Mouse (Mus musculus): ENCODE measurements at regions not wholly inside any gene's neighbourhood (a gene's known extent, or its start where the extent isn't known, plus 50 kb on each side); places are given as distances from the start of the nearest gene placed in this dataset.

DNA sequence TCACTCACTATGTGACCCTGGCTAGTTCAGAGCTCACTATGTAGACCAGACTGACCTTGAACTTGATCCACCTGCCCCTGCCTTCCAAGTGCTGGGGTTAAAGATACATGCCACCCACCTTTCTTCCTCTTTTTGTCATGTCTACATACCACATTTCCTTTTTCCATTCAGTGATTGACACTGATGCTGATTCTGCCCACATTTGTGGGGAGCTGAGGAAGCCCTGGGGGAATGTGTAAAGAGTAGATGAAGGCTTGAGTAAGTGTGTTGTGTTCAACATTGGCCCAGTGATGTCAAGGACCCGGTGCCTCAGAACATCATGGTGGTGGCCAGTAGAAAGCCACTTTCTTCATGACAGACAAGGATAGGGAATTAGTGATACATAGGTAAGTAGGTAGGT is 201.3 kb downstream of the Rpap3 start:
- DNase-seq (ENCODE audit: low spot score in 2 of 2) = no peak

DNA sequence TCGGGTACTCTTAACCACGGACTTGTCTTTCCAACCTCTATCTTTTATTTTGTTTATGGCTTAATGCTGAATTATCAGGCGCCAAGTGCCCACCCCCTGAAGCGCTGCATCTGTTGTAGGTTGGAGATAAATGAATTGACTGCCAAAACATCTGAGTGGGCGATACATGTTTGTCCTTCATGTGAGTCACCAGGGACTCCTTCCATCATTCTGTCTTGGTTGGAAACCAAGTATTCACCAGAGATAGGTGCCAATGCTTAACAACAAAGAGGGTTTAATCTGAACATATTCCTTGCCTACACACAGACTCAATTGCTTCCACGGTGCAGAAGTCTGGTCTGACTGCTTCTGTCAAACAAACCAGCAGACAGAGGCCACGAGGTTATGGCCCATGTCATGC is 203.6 kb downstream of the Rpap3 start:
- DNase-seq (ENCODE audit: low spot score in 2 of 2) = peak; percentile 6 to 60

DNA sequence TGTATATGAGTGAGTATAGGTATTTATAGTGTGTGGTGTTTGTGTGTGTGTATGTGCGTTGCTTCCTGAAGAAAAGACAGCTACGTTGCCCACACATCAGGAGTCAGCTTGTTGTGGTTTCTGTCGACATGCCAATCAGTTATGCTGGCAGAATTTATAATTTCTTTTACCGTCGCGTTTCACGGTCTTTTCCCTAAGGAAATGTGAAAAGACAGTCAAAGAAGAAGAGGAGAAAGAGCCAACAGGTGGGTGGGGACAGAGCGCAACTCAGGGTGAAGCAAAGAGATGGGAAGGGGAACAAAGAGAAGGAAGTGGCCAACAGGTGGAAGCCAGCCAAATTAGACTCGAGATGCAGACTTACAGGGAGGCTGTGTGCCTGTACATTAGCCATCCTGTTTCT is 204.2 kb downstream of the Rpap3 start:
- DNase-seq (ENCODE audit: low spot score in 2 of 2) = no peak

DNA sequence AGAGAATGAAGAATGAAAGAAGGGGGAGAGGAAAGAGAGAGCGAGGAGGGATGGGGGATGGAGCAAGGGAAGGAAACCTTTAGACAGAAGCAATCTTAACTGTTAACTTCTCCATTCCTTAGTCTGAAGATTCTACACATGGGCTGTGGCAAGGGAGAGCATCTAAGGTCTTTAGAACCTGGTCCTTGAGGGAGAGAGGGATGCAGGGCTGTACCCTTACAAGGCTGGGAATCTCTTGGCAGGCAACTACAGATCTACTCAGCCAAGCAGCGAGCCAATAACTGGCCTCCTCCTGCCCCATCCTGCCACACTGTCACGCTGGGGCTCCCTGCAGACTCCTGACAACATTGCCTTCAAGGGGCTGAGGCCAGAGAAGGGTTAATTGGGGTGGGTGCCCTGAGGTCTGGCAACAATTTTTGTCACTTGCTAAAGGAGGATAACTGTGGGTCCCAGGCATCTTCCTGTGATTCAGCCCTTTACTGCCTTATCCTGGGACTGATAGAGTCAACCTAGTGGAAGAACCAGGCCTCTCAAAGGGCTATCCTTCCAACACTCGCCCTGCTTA is 205.7 kb downstream of the Rpap3 start:
- DNase-seq (ENCODE audit: low spot score in 2 of 2) = no peak

DNA sequence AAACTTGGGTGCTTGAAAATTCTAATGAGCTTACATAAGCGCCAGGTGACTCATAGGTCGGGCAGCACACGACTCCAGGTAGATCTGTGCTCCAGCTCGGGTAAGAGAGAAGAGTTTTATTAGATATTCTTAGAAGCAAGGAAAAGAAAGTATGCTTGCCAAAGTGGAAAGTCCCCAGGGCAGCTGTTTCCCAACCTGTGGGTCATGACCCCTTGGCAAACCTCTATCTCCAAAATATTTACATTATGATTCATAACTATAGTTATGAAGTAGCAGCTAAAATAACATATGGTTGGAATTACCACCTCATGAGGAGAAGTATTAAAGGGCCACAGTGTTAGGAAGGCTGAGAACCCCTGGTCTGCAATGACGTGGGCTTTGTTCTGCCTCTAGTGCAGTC is 206.4 kb downstream of the Rpap3 start:
- no peak for DNase-seq (ENCODE audit: low spot score in 2 of 2)

DNA sequence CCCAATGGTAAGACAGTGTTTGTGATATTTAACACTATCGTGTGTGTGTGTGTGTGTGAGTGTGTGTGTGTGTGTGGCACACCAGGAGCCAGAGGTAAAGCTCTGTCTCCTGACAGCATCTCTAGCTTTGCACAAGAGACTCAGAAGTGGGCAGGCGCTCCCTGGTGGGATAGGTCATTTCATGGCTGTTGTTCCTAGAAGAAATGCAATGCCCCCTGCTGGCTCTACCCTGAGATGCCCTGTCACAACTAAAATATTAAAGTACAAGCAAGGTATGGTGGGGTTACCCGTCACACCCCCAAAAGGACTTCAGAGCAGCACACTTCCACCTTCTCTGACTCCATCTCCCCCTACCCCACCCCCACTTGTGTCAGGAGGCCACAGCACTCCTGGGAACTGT is 207.2 kb downstream of the Rpap3 start:
- DNase-seq (ENCODE audit: low spot score in 2 of 2) = no peak

DNA sequence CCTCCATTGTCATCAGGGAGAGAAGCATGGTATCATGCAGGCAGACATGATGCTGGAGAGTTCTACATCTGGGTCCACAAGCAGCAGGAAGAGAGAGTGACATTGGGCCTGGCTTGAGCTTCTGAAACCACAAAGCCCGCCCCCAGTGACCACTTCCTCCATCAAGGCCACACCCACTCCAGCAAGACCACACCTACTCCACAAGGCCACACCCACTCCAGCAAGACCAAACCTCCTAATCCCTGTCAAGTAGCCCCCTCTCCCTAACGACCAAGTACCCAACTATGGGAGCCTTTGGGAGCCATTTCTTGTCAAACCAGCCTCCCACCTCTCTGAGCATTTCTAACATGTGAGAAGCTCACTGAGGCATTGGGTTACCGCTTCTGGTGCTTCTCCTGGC is 209.6 kb downstream of the Rpap3 start:
- DNase-seq (ENCODE audit: low spot score in 2 of 2) = no peak

DNA sequence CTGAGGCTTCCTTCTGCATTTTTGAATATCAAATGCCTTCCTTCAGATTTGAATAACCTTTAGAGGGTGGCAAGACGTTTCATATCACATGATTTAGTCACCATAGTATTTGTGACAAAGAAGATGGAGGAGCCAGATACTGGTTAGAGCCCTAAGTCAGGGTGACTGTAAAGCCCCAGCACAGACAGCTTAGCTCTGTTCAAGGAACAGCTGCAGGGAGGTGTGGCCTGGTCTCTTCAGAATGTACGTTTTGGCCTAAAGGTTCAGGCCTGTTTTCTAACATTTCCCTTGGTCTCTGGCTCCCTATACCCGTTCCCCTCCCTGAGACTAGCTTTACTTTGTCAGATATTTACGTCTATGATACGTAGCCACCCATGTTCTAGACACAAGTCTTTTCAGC is 212.3 kb downstream of the Rpap3 start:
- no peak for DNase-seq (ENCODE audit: low spot score in 2 of 2)

DNA sequence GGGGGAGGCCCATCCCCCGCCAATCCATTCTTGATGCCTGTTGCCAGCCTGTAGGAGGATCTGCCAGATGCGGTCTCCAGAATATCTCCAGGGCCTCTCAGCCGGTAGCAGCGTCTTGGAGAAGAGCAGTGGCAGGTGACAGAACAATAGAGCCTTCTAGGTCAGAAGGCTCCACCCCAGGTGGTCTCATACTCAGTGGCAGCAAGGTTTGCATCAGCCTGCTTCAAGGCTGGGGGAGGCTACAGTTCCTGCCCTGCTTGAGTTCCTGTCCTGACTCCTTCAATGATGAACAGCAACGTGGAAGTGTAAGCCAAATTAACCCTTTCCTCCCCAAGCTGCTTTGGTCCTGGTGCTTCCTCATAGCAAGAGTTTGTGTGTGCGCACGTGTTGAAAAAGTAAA is 213.8 kb downstream of the Rpap3 start:
- no peak for DNase-seq (ENCODE audit: low spot score in 2 of 2)

DNA sequence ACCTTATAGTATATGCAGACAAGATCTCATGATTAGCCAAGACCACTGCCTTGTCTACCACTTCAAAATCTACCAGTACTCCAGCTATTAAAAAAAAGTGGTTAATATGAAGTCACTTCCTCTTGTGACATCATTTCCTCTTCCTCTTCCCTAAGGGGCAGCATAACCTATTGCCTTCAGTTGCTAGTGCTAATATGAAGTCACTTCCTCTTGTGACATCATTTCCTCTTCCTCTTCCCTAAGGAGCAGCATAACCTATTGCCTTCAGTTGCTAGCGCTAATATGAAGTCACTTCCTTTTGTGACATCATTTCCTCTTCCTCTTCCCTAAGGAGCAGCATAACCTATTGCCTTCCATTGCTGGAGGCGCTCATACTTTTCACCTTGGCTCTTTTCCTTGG is 218.2 kb downstream of the Rpap3 start:
- DNase-seq (ENCODE audit: low spot score in 2 of 2) = no peak

DNA sequence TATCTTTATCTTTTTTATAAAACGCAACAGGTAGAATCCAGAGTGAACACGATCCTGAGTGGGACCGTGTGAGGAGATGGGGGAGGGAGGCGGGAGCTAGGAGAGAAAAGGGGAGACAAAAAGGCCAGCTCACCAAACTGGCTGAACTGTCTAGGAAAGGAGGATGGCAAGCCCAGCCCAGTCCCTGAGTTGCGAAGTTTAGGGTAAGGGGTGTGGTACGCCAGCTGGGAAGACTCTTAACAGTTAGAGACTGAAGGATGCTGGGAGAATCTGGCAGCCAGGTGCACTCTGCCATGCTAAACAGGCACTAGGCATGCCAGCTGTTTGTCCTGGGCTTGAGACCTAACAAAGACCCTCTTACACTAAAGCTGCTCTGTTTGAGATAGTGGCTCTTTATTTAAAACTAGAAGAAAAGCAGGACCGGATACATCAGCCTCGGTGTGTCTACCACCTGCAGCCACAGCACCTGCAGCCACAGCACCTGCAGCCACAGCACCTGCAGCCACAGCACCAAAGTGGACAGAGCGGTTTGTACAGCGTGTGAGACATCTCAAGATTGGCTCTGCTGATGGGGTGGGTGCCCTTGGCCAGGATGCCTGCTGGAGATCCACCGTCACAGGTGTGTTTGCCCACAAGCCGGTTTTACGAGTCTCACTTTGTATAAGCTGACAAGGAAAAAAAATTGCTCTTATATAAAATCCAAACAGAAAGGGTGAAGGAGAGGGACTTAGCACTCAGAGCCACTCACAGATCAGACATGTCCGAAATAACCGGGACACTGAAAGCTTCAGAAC is 225.1 kb upstream of the Amigo2 start:
- no peak for DNase-seq (ENCODE audit: low spot score in 2 of 2)

DNA sequence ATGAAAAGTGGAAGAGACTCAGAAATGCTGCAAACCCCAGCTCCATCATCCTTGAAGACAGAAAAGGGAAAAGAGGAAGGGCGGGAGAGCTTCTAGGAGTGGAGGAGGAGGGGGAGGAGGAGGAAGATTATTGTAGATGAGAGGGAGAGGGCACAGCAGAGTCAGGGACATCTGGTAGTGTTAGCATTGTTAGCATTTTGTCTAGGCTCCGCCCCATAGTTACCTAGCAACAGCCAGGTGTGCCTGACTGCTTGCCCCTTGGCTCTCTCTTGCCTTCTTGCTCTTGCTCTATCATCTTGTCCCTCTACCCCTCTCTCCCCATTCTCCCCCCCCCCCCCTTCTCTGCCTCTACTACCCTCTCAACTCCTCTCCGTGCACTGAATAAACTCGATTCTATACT is 224.4 kb upstream of the Amigo2 start:
- no peak for DNase-seq (ENCODE audit: low spot score in 2 of 2)

DNA sequence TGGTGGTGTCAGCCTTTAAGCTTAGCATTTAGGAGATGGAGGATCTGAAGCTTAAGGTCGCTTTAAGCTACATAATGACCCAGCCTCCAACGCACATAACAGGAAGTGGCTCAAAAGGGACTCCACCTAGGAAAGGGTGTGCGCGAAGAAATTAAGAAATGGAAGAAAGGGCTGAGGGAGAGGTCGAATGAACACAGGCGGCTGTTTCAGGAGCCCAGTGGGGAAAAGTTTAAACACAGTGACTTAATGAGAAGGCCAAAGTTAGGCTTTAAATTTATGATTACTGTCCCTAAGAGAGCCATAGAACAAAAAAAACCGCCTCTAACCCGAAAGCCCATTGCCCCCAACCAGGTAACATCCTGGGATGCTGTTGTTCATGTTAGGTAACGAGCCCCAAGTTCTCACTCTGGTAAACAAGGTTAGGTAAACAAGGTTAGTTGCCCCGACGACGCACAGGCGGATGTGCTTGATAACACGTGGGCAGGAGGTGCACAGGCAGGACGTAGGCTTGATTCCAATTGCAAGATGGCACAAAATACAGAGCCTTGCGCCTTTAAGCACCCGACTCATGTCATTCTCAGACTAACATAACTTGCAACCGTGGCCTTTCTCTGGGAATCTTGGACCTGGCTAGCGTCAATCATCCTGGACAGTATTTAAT is 222.7 kb upstream of the Amigo2 start:
- no peak for DNase-seq (ENCODE audit: low spot score in 2 of 2)

DNA sequence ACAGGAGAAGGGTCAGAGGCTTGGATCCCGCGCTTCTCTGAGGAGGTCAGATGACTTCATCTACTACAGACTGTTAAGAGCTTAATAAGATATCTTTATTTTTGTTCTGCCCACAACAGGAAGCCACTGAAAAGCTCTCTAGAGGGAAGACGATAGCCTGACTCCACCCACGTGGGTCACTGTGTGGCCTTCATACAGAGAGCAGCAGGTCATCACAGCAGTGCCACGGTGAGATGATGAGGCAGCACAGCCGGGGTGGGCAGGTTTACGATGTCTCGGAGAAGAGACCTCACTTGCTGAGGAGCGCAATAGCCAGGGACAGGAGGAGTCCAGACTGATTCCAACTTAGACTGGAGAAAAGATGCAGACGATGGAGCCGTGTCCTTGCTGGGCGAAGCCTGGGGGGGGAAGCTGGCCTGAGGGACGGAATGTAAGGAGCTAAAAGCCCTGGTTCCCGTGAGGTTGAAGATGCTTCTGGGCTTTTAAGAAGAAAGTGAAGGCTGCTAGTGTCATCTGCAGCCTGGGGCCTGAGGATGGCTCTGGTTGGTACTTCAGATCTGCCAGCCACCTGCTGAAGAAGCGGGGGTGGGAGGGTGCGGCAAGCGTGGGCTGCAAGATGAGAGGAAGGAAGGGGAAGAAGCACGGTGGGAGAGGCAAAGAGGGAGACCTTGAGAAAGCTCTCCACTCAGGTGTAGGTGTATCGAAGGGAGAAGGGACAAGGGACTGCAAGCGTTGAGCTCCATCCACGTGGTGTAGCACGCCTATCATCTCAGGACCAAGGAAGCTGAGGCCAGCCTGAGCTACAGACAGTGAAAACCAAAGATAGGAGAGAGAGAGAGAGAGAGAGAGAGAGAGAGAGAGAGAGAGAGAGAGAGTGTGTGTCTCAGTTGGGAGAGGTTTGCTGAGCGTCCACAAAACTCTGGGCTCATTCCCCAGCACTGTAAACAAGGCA is 221.9 kb upstream of the Amigo2 start:
- no peak for DNase-seq (ENCODE audit: low spot score in 2 of 2)

DNA sequence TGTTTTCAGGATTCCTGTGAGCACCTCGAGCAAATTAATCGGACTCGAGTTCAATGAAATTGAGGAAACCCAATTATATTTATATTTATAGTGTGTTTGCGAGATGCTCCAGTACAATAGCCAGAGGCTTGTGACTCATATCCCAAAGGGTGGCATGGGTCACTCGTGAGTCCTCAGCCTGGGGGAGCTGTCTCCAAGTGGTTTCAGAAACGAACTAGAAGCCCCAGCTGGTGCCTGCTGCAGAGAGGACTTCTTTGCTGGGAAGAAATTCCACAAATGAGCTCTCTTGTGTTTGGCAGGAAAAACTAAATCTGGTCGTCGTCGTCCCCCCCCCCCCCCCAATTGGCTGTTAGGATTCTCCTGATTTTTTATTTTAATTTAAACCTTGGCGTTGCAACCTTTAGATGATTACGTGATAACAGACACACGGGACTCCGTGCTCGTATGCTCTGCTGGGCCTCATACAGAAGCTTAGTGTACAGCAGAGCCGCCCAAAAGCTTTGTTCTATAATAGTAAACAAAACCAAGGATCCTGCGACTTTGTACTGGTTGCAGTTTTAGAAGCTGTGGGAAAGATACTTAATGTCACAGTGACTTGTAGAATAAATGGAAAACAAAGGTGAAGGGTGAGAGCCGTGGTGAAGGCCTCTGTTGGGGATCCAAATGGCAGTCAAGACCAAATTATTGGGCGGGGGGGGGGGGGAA is 220.8 kb upstream of the Amigo2 start:
- DNase-seq (ENCODE audit: low spot score in 2 of 2) = no peak

DNA sequence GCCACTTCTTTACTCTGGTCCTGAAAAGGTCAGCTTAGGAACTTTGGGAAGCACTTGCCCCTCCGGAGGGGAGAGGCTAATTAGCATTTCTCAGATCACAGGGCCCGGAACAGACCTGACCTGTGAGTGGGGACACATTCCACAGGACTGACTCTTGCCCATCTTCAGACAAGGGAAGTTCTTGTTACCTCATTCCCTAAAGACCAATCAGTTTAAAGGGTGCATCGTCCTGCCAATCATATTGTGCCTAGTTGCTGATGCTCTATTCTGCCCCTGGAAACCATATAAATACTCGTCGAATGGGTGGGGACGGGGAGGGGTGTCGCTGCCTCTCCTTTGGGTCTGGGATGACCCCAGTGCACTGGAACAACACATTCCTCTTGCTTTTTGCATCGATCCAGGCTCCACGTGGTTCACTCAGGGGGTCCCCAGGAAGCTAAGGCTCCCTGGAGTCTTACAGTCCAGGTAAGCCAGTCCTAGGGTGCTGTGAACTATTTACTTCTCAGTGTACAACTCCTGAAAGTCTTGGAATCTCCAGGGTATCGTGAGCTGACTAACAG is 219.9 kb upstream of the Amigo2 start:
- DNase-seq (ENCODE audit: low spot score in 2 of 2) = no peak

DNA sequence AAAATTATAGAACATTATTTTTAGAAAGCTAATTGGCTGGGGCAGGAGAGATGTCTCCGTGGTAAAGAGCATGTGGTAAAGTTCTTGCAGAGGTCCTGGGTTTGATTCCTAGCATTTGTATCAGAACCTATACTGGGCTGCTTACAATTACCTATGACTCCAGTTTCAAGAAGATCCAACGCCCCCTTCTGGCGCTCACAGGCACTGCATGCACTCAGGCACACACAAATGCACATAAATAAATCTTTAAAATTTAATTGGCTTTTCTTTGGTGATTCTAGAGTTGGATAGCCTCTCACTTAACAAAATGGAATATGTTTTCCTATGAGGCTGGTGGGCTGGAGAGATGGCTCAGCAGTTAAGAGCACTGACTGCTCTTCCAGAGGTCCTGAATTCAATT is 219.0 kb upstream of the Amigo2 start:
- no peak for DNase-seq (ENCODE audit: low spot score in 2 of 2)

DNA sequence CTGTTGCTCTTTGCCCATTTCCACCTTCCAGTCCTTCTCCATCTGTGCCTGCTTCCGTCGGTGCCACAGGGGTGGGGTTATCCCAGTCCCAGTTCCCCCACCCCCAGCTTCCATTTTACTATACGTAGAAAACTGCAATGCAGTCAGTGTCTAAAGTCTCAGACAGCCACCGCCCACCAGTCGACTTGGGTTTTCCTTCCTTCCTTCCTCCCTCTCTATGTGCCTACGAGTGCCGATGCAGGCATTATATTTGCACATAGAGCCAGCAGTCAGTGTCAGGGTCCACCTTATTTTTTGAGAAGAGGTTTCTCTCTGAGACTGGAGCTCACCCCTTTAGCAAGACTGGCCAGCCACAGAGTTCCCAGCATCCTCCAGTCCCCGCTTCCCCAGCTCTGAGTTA is 218.3 kb upstream of the Amigo2 start:
- no peak for DNase-seq (ENCODE audit: low spot score in 2 of 2)

DNA sequence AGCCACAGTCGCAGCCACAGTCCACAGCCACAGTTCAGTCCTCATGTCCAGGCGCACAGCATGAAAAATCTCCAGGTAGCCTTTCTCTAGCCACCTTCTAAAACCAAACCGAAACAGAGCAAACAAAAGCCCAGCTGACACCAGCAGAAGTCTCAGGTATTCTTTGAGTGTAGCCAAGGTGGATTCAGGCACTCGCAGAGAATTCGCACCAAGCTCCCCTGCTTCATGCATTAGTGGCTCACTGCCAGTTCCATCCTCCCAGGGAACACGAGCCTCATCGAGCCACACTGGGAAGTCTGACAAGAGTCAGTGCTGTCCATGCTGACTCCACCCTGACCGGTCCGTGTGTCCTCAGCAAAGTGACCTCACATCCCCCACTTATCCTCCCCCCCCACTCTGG is 217.7 kb upstream of the Amigo2 start:
- no peak for DNase-seq (ENCODE audit: low spot score in 2 of 2)

DNA sequence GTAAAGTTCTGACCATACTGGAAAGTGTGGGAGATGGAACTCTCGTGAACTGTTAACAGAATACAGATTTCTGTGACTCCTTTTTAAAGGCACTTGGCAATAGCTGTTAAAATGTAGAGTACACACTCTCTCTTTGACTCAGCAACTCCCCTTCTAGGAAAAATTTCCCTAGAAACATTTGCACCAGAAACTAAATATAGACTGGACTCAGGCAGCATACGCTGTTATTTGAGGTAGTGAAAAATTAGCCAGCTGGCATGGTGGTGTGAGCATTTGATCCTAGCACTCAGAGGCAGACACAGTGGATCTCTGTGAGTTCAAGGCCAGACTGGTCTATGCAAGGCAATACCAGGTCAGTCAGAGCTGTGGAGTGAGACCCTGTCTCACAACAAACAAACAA is 215.5 kb upstream of the Amigo2 start:
- DNase-seq (ENCODE audit: low spot score in 2 of 2) = peak in 1 of 2 experiments; percentile 13

DNA sequence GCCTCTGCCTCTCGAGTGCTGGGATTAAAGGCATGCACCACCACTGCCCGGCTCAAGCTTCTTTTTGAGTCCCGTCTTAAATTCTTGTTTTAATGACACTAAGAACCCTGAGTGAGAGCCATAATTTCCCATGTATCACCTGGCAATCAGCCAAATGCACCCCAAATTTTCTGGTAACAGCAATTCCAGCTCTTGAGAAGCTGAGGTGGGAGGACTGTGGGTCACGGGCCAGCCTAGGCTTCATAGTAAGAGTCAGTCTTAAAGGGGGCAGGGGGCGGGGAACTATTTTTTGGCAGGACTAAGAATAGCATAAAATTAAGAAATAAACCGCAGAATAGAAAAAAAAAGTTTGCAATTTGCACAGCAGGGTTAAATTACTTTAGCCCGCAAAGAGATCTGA is 214.9 kb upstream of the Amigo2 start:
- DNase-seq (ENCODE audit: low spot score in 2 of 2) = no peak
